Mouse (Mus musculus): Measurements from ENCODE around the gene Brms1l.

DNA sequence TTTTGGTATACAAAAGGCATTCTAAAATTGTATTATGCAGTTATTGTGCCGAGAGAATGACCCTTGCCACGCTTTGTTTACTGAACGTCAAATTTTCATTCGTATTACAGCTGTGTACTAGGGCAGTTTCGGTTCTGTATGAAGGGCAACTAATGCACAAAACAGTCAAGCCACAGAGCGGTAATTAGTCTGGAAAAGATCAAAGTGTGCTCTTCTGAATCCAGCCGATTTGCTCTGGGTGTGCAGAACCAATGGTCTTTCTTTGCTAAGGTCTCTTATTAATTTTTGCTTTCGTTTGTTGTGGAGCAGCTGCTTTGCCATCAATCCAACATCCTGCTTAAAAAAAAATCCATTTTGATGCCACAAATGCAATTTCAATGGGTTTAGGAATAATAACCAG, 80.1 kb downstream of the Brms1l start:
- TF ChIP-seq CTCF (IDR thresholded peaks at IDR 0.05; ENCODE audit: insufficient read depth, low read depth, low read length) = no peak
- TF ChIP-seq POLR2A (IDR thresholded peaks at IDR 0.05; ENCODE audit: insufficient read depth, low read depth, low read length) = no peak
